Mouse (Mus musculus) lung, postnatal 0 days (tissue): ENCODE measurements around the gene Ube2d2b. TPM values are rescaled to one million over a fixed set of nuclear protein-coding genes. Genes with fewer than 3 reads are reported as not detected.

Experiments used
- ATAC-seq: fragments of 200-750 bp; cut with Nextera tagmentation; 2 replicates; pipeline ENCODE4 v1.8.0; 2017; ENCODE audit warnings: moderate library complexity
- DNase-seq: peaks from one replicate; pipeline ENCODE4 v3.0.0-alpha.2; 2016; ENCODE audit warnings: low spot score
- H3K27ac ChIP-seq: fragments of 300-500 bp; sonication (generic); 2 replicates; pipeline ENCODE4 v1.5.1; 2014; ENCODE audit warnings: antibody characterized with exemption, mild to moderate bottlenecking, low read length, mixed read lengths
- H3K27me3 ChIP-seq: fragments of 300-500 bp; sonication (generic); replicated peaks from 2 replicates; pipeline ENCODE4 v1.6.1; 2014; ENCODE audit warnings: low read length, mixed read lengths; ENCODE audit not compliant: insufficient read depth
- H3K36me3 ChIP-seq: fragments of 300-500 bp; sonication (generic); 2 replicates; pipeline ENCODE4 v1.6.1; 2014; ENCODE audit warnings: low read length, mixed read lengths; ENCODE audit not compliant: insufficient read depth
- H3K4me1 ChIP-seq: fragments of 300-500 bp; sonication (generic); 2 replicates; pipeline ENCODE4 v1.6.1; 2014; ENCODE audit warnings: antibody characterized with exemption, low read depth, low read length, mixed read lengths; ENCODE audit not compliant: insufficient read depth
- H3K4me2 ChIP-seq: fragments of 300-500 bp; sonication (generic); replicated peaks from 2 replicates; pipeline ENCODE4 v1.6.1; 2014; ENCODE audit warnings: low read depth, mild to moderate bottlenecking, low read length, moderate library complexity, mixed read lengths
- H3K4me3 ChIP-seq: fragments of 300-500 bp; sonication (generic); 2 replicates; pipeline ENCODE4 v1.5.1; 2014; ENCODE audit warnings: low read depth, low read length
- H3K9ac ChIP-seq: fragments of 300-500 bp; sonication (generic); replicated peaks from 2 replicates; pipeline ENCODE4 v1.6.1; 2014; ENCODE audit warnings: low read depth, mild to moderate bottlenecking
- H3K9me3 ChIP-seq: fragments of 300-500 bp; sonication (generic); 2 replicates; pipeline ENCODE4 v1.6.1; 2016; ENCODE audit warnings: low read length, mixed read lengths
- CTCF ChIP-seq: IDR thresholded peaks from 2 replicates; pipeline ENCODE4 v1.5.1; 2016; ENCODE audit warnings: antibody characterized with exemption, mild to moderate bottlenecking
- EP300 ChIP-seq: IDR thresholded peaks from 2 replicates; pipeline ENCODE4 v1.6.1; 2016; ENCODE audit warnings: antibody characterized with exemption, mild to moderate bottlenecking, control low read depth
- WGBS: fragments of 180-500 bp; shearing (Covaris S2); extraction: QIAGEN DNeasy Blood & Tissue Kit; methylation state at CpG from one replicate; pipeline ENCODE4 v1.1.7; 2014; 5-methylcytosine and 5-hydroxymethylcytosine counted together
- polyA plus RNA-seq: library from polyadenylated mRNA; unstranded; fragments of >200 nt; fragmentation: Nextera tagmentation; extraction: Ambion mirVana; gene quantifications from 2 replicates; pipeline ENCODE4 v1.2.1, GENCODE M21; 2015

Gene Ube2d2b
- polyA plus RNA-seq, 1 experiment from 2014 or later, result 0.11 TPM

- H3K4me2 ChIP-seq, result no peak overlapping the region
- DNase-seq, result no peak
- no peaks in the 10 kb centered on the region for H3K27me3 ChIP-seq
- H3K9me3 ChIP-seq, result no peaks in the 10 kb centered on the region
- H3K4me3 ChIP-seq, result no peak overlapping the region
- H3K27ac ChIP-seq, result no peak overlapping the region
- WGBS, result 82% methylated on average over 1 of the region's 1 CpGs
- no peak for ATAC-seq
- H3K36me3 ChIP-seq, result 0 out of 2 replicates have a peak, but pooled peaks cover 6% of the 10 kb centered on the region
- TF ChIP-seq CTCF (no peak), EP300 (no peak)
- no peaks in the 10 kb centered on the region for H3K4me1 ChIP-seq
- no peak overlapping the region for H3K9ac ChIP-seq
These were observed 7.4 kb upstream of the Ube2d2b start for GRCm38 (mm10) chr5:107822521-107822920.

GRCm38 (mm10) chr5:107831351-107831750 lies 1.5 kb downstream of the Ube2d2b start:
- no peak overlapping the region for H3K4me3 ChIP-seq
- no peaks in the 10 kb centered on the region for H3K4me1 ChIP-seq
- 91% methylated on average over 3 of the region's 3 CpGs for WGBS
- DNase-seq (no peak), ATAC-seq (no peak)
- H3K27me3 ChIP-seq, result no peaks in the 10 kb centered on the region
- H3K36me3 ChIP-seq, result no peaks in the 10 kb centered on the region
- TF ChIP-seq EP300, result no peak
- no peak for TF ChIP-seq CTCF
- H3K9me3 ChIP-seq, result no peaks in the 10 kb centered on the region
- no peak overlapping the region for H3K9ac ChIP-seq
- H3K4me2 ChIP-seq, result no peak overlapping the region
- H3K27ac ChIP-seq, result no peak overlapping the region

- 41% methylated on average over 1 of the region's 1 CpGs for WGBS
- peak; percentile 85 for ATAC-seq
- no peak overlapping the region for H3K9ac ChIP-seq
- H3K9me3 ChIP-seq, result no peaks in the 10 kb centered on the region
- no peak overlapping the region for H3K4me2 ChIP-seq
- no peak for TF ChIP-seq CTCF
- H3K4me1 ChIP-seq, result peaks cover 4% of the 10 kb centered on the region; the same call in 1 of the 2 replicates
- DNase-seq, result peak; percentile 80
- no peaks in the 10 kb centered on the region for H3K36me3 ChIP-seq
- no peak overlapping the region for H3K4me3 ChIP-seq
- no peak overlapping the region for H3K27ac ChIP-seq
- no peaks in the 10 kb centered on the region for H3K27me3 ChIP-seq
These were observed 4.4 kb downstream of the Ube2d2b start for GRCm38 (mm10) chr5:107834287-107834686.

- TF ChIP-seq CTCF (no peak), EP300 (no peak)
- 25% methylated on average over 3 of the region's 3 CpGs for WGBS
- Histone ChIP-seq H3K4me1 (peaks cover 4% of the 10 kb centered on the region; the same call in 1 of the 2 replicates), H3K27me3 (no peaks in the 10 kb centered on the region), H3K4me3 (no peak overlapping the region), H3K4me2 (no peak overlapping the region), H3K36me3 (no peaks in the 10 kb centered on the region), H3K9me3 (no peaks in the 10 kb centered on the region), H3K9ac (no peak overlapping the region), H3K27ac (no peak overlapping the region)
- peak; percentile 57 for ATAC-seq
- DNase-seq, result peak; percentile 69
These were observed 9.2 kb downstream of the Ube2d2b start for GRCm38 (mm10) chr5:107838891-107839644.

- ATAC-seq (no peak), DNase-seq (no peak)
- H3K4me1 ChIP-seq, result peaks cover 4% of the 10 kb centered on the region; the same call in 1 of the 2 replicates
- 94% methylated on average over 5 of the region's 5 CpGs for WGBS
- no peak overlapping the region for H3K4me3 ChIP-seq
- no peaks in the 10 kb centered on the region for H3K27me3 ChIP-seq
- H3K27ac ChIP-seq, result no peak overlapping the region
- H3K36me3 ChIP-seq, result no peaks in the 10 kb centered on the region
- no peak overlapping the region for H3K9ac ChIP-seq
- TF ChIP-seq EP300 (no peak), CTCF (no peak)
- no peak overlapping the region for H3K4me2 ChIP-seq
- H3K9me3 ChIP-seq, result no peaks in the 10 kb centered on the region
These were observed 10.8 kb downstream of the Ube2d2b start for GRCm38 (mm10) chr5:107840549-107841238.

GRCm38 (mm10) chr5:107847349-107847748 lies 17.4 kb downstream of the Ube2d2b start:
- DNase-seq, result no peak
- Histone ChIP-seq H3K27ac (no peak overlapping the region), H3K9me3 (no peaks in the 10 kb centered on the region), H3K36me3 (no peaks in the 10 kb centered on the region), H3K4me2 (no peak overlapping the region), H3K27me3 (no peaks in the 10 kb centered on the region), H3K4me3 (no peak overlapping the region), H3K9ac (no peak overlapping the region), H3K4me1 (no peaks in the 10 kb centered on the region)
- WGBS, result 62% methylated on average over 5 of the region's 5 CpGs
- TF ChIP-seq EP300 (no peak), CTCF (no peak)
- no peak for ATAC-seq
